8 mouse cellular contexts compared by ENCODE assay signal in the genomic region with DNA sequence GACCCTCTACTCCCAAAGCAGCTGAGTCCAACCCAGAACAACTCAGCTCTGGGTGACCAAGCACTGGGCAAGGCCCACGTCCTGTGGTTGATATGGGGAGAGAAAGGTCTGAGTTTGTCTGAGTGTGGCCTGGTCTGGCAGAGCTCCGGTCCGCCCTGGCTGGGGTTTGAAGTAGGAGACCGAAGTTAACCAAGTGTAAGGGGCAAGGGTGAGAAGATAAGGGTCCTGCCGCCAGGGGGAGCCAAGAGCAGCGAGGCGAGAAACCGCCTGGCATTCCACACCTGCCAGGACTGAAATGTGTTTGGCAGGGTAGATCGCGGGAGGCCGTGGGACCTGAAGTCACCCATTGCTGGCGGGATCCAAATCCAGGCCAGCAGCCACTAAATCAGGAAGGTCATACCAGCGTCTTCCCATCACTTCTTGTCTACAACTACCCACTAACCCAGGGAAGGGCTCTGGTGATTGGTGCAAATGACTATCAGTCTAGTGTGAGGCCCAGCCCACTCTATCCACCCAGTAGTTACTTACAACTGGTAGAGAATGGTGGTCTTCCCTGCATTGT. TPM values are rescaled to one million over a fixed set of nuclear protein-coding genes. Genes with fewer than 3 reads are reported as not detected.
DNase-seq lines count a peak whose midpoint lies in the region; ATAC-seq lines count a peak whose summit lies in the region.

No protein-coding gene starts in this region.

- no peaks in the 10 kb centered on the region for H3K36me3 ChIP-seq in forebrain, embryonic 12.5 days (replicated peaks)
- H3K36me3 ChIP-seq in limb, embryonic 12.5 days = no peaks in the 10 kb centered on the region
- no peaks in the 10 kb centered on the region for H3K36me3 ChIP-seq in midbrain, embryonic 13.5 days

- ATAC-seq in cerebellum, adult (ENCODE audit: insufficient number of reproducible peaks, low FRiP score, low TSS enrichment) = no peak
- ATAC-seq in forebrain, embryonic 12.5 days (ENCODE audit: low FRiP score) = 0 out of 2 replicates have a peak, but pooled peaks have one; percentile 2
- ATAC-seq in limb, embryonic 12.5 days (ENCODE audit: insufficient number of reproducible peaks, insufficient read depth, low FRiP score, low TSS enrichment, low read depth) = no peak
- peak; percentile 53 for ATAC-seq in midbrain, embryonic 13.5 days

- H3K9ac ChIP-seq in forebrain, embryonic 12.5 days = peak overlapping the region; percentile 36
- peak overlapping the region; percentile 52; the same call in 1 of the 2 replicates for H3K9ac ChIP-seq in limb, embryonic 12.5 days (replicated peaks)
- peak overlapping the region; percentile 65 for H3K9ac ChIP-seq in midbrain, embryonic 13.5 days (replicated peaks)

- no peaks in the 10 kb centered on the region for H3K9me3 ChIP-seq in forebrain, embryonic 12.5 days
- H3K9me3 ChIP-seq in limb, embryonic 12.5 days = no peaks in the 10 kb centered on the region
- H3K9me3 ChIP-seq in midbrain, embryonic 13.5 days = no peaks in the 10 kb centered on the region

- peak overlapping the region; percentile 88 for H3K4me2 ChIP-seq in forebrain, embryonic 12.5 days
- peak overlapping the region; percentile 91 for H3K4me2 ChIP-seq in limb, embryonic 12.5 days
- peak overlapping the region; percentile 79 for H3K4me2 ChIP-seq in midbrain, embryonic 13.5 days (replicated peaks)

- peaks cover 48% of the 10 kb centered on the region for H3K27me3 ChIP-seq in forebrain, embryonic 12.5 days
- H3K27me3 ChIP-seq in limb, embryonic 12.5 days = peaks cover 40% of the 10 kb centered on the region
- H3K27me3 ChIP-seq in midbrain, embryonic 13.5 days = peaks cover 22% of the 10 kb centered on the region

- peaks cover 19% of the 10 kb centered on the region for H3K4me1 ChIP-seq in forebrain, embryonic 12.5 days
- peaks cover 26% of the 10 kb centered on the region; the same call in 1 of the 2 replicates for H3K4me1 ChIP-seq in limb, embryonic 12.5 days (replicated peaks)
- peaks cover 26% of the 10 kb centered on the region for H3K4me1 ChIP-seq in midbrain, embryonic 13.5 days (replicated peaks)

- 6% methylated on average over 13 of the region's 13 CpGs for WGBS in forebrain, embryonic 12.5 days
- 6% methylated on average over 13 of the region's 13 CpGs for WGBS in limb, embryonic 12.5 days
- WGBS in midbrain, embryonic 13.5 days = 7% methylated on average over 13 of the region's 13 CpGs

- peak; percentile 71 for DNase-seq in cerebellum, adult 11 months
- peak; percentile 75 for DNase-seq in c-Kit-positive CD71-negative TER-119-negative erythroid progenitor cells, embryonic 14.5 days (ENCODE audit: low read depth)
- DNase-seq in heart, postnatal 4 days = peak; percentile 87
- peak; percentile 86 to 96 for DNase-seq in spleen, postnatal 4 days (ENCODE audit: low spot score in 2 of 2)

- no peak overlapping the region for H3K27ac ChIP-seq in forebrain, embryonic 12.5 days
- no peak overlapping the region for H3K27ac ChIP-seq in limb, embryonic 12.5 days
- H3K27ac ChIP-seq in midbrain, embryonic 13.5 days = no peak overlapping the region

- peak overlapping the region; percentile 42 for H3K4me3 ChIP-seq in forebrain, embryonic 12.5 days (replicated peaks)
- peak overlapping the region; percentile 52 for H3K4me3 ChIP-seq in limb, embryonic 12.5 days (replicated peaks)
- H3K4me3 ChIP-seq in midbrain, embryonic 13.5 days (replicated peaks) = peak overlapping the region; percentile 44

RNA-seq across cellular contexts. Expression of a gene that starts 1.4 kb away (rescaled TPM):
- 7.0 and 7.8 TPM in 2 replicates for polyA plus RNA-seq in forebrain, embryonic 12.5 days (2016; fragmentation: Nextera tagmentation; extraction: Ambion mirVana)
- total RNA-seq in heart, postnatal 4 days (2021) = 1 to 10 TPM; 1.6 TPM
- polyA plus RNA-seq in limb, embryonic 12.5 days (2016; fragmentation: Nextera tagmentation; extraction: Ambion mirVana) = 5.9 and 7.1 TPM in 2 replicates
- polyA plus RNA-seq in midbrain, embryonic 13.5 days (2015; fragmentation: Nextera tagmentation; extraction: Ambion mirVana) = 8.0 and 10.5 TPM in 2 replicates

RNA-seq across cellular contexts. Expression of a gene that starts 8.4 kb away (rescaled TPM):
- polyA plus RNA-seq in forebrain, embryonic 12.5 days (2016; fragmentation: Nextera tagmentation; extraction: Ambion mirVana) = 0.22 and 0.33 TPM in 2 replicates
- 1 to 10 TPM; 3.4 to 4.2 TPM for total RNA-seq in heart, postnatal 4 days (2021)
- polyA plus RNA-seq in limb, embryonic 12.5 days (2016; fragmentation: Nextera tagmentation; extraction: Ambion mirVana) = 0.12 TPM in 1 of 2 replicates, not detected in the other
- polyA plus RNA-seq in midbrain, embryonic 13.5 days (2015; fragmentation: Nextera tagmentation; extraction: Ambion mirVana) = 0.38 and 0.63 TPM in 2 replicates

RNA-seq across cellular contexts. Expression of a gene that starts 28.2 kb away (rescaled TPM):
- 22.5 and 29.3 TPM in 2 replicates for polyA plus RNA-seq in forebrain, embryonic 12.5 days (2016; fragmentation: Nextera tagmentation; extraction: Ambion mirVana)
- 1 to 10 TPM; 7.4 to 7.5 TPM for total RNA-seq in heart, postnatal 4 days (2021)
- 13.2 and 16.0 TPM in 2 replicates for polyA plus RNA-seq in limb, embryonic 12.5 days (2016; fragmentation: Nextera tagmentation; extraction: Ambion mirVana)
- polyA plus RNA-seq in midbrain, embryonic 13.5 days (2015; fragmentation: Nextera tagmentation; extraction: Ambion mirVana) = 49.8 and 51.8 TPM in 2 replicates

RNA-seq across cellular contexts. Expression of a gene that starts 31.9 kb away (rescaled TPM):
- polyA plus RNA-seq in forebrain, embryonic 12.5 days (2016; fragmentation: Nextera tagmentation; extraction: Ambion mirVana) = 737 and 747 TPM in 2 replicates
- total RNA-seq in heart, postnatal 4 days (2021) = 100 to 1,000 TPM; 795 to 849 TPM
- 1,014 and 1,051 TPM in 2 replicates for polyA plus RNA-seq in limb, embryonic 12.5 days (2016; fragmentation: Nextera tagmentation; extraction: Ambion mirVana)
- 699 and 710 TPM in 2 replicates for polyA plus RNA-seq in midbrain, embryonic 13.5 days (2015; fragmentation: Nextera tagmentation; extraction: Ambion mirVana)

RNA-seq across cellular contexts. Expression of a gene that starts 58.6 kb away (rescaled TPM):
- 1.6 TPM in 2 replicates for polyA plus RNA-seq in forebrain, embryonic 12.5 days (2016; fragmentation: Nextera tagmentation; extraction: Ambion mirVana)
- under 1 TPM; 0.64 to 0.81 TPM for total RNA-seq in heart, postnatal 4 days (2021)
- polyA plus RNA-seq in limb, embryonic 12.5 days (2016; fragmentation: Nextera tagmentation; extraction: Ambion mirVana) = 0.31 and 0.68 TPM in 2 replicates
- 1.6 and 1.7 TPM in 2 replicates for polyA plus RNA-seq in midbrain, embryonic 13.5 days (2015; fragmentation: Nextera tagmentation; extraction: Ambion mirVana)

Comparison
In these comparisons a context has a peak if more than half of its experiments do, and no peak if none do; other contexts are left out.
1. ATAC-seq: peak in forebrain, embryonic 12.5 days (single experiment) and midbrain, embryonic 13.5 days (single experiment); none in cerebellum, adult (single experiment) and limb, embryonic 12.5 days (single experiment).
2. Peak in every context shown above with its lines, with median percentiles within 50 percentile points of each other: DNase-seq, H3K4me2 ChIP-seq, H3K4me3 ChIP-seq and H3K9ac ChIP-seq.